Mouse (Mus musculus): ENCODE data around the gene Tmeff2.

DNA sequence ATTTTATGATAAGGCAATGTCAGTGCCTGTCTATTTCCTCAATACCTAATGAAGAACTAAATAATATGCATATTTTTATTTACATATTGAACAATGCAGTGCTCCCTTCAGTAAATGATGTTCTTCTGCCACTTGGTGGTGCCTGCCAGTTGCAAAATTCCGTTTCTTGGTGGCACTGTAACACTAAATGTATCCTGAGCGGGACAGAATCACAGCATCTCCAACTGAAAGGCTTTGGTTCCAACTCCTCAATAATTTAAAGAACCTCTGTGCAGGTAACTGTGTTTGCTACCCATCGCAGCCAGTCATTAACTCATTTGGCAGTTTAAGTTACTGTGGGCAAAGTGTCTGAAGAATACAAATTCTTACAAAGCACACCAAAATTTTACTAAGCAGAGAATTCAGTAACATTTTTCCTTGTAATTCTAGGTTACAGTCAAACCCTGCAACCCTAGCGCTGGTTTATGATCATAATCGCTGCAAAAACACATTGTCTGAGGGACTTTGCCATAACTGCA, 24.4 kb downstream of the Tmeff2 start:
- TF ChIP-seq CTCF (IDR thresholded peaks at IDR 0.05; ENCODE audit: control insufficient read depth, insufficient read depth, insufficient replicate concordance, low read depth, low read length) (no peak), POLR2A (IDR thresholded peaks at IDR 0.05; ENCODE audit: control insufficient read depth, low read depth, low read length) (no peak)
